Mouse (Mus musculus) kidney, embryonic 15.5 days (tissue): ENCODE results near the gene Arpc1a. TPM values are rescaled to one million over a fixed set of nuclear protein-coding genes. Genes with fewer than 3 reads are reported as not detected.

Experiments used
- ATAC-seq: fragments of 200-750 bp; cut with Nextera tagmentation; replicated peaks from 2 replicates; pipeline ENCODE4 v1.8.0; 2017; ENCODE audit warnings: moderate TSS enrichment; ENCODE audit not compliant: low FRiP score
- H3K27ac ChIP-seq: fragments of 300-500 bp; sonication (generic); 2 replicates; pipeline ENCODE4 v1.5.1; 2015; ENCODE audit warnings: mild to moderate bottlenecking, inconsistent platforms
- H3K27me3 ChIP-seq: fragments of 300-500 bp; sonication (generic); 2 replicates; pipeline ENCODE4 v1.6.1; 2015; ENCODE audit warnings: inconsistent platforms
- H3K36me3 ChIP-seq: fragments of 300-500 bp; sonication (generic); 2 replicates; pipeline ENCODE4 v1.6.1; 2015; ENCODE audit warnings: inconsistent platforms
- H3K4me1 ChIP-seq: fragments of 300-500 bp; sonication (generic); 2 replicates; pipeline ENCODE4 v1.6.1; 2015; ENCODE audit warnings: inconsistent platforms
- H3K4me2 ChIP-seq: fragments of 300-500 bp; sonication (generic); 2 replicates; pipeline ENCODE4 v1.6.1; 2015; ENCODE audit warnings: moderate library complexity, mild to moderate bottlenecking, inconsistent platforms
- H3K4me3 ChIP-seq: fragments of 300-500 bp; sonication (generic); replicated peaks from 2 replicates; pipeline ENCODE4 v1.5.1; 2015; ENCODE audit warnings: mild to moderate bottlenecking, inconsistent platforms
- H3K9ac ChIP-seq: fragments of 300-500 bp; sonication (generic); 2 replicates; pipeline ENCODE4 v1.6.1; 2015; ENCODE audit warnings: mild to moderate bottlenecking, inconsistent platforms
- H3K9me3 ChIP-seq: fragments of 300-500 bp; sonication (generic); replicated peaks from 2 replicates; pipeline ENCODE4 v1.6.1; 2016; ENCODE audit warnings: inconsistent platforms
- WGBS: fragments of 180-500 bp; shearing (Covaris S2); methylation state at CpG from one replicate; pipeline ENCODE4 v1.1.7; 2015; ENCODE audit warnings: mixed read lengths; 5-methylcytosine and 5-hydroxymethylcytosine counted together
- polyA plus RNA-seq: library from polyadenylated mRNA; unstranded; fragments of >200 nt; fragmentation: Nextera tagmentation; extraction: Ambion mirVana; gene quantifications from 2 replicates; pipeline ENCODE4 v1.2.1, GENCODE M21; 2015

Gene Arpc1a
- polyA plus RNA-seq, 1 experiment from 2014 or later: 140 TPM

- no peak overlapping the region for H3K4me3 ChIP-seq
- H3K9ac ChIP-seq: no peak overlapping the region
- H3K4me1 ChIP-seq: peaks cover 16% of the 10 kb centered on the region
- no peaks in the 10 kb centered on the region for H3K27me3 ChIP-seq
- H3K4me2 ChIP-seq: no peak overlapping the region
- H3K9me3 ChIP-seq: no peaks in the 10 kb centered on the region
- ATAC-seq: no peak
- WGBS: 88% methylated on average over 6 of the region's 6 CpGs
- H3K27ac ChIP-seq: no peak overlapping the region
- H3K36me3 ChIP-seq: peaks cover 58% of the 10 kb centered on the region
These were observed 26.8 kb downstream of the Arpc1a start for GRCm38 (mm10) chr5:145110401-145110800.

- H3K36me3 ChIP-seq: peaks cover 36% of the 10 kb centered on the region
- no peak overlapping the region for H3K9ac ChIP-seq
- H3K27ac ChIP-seq: no peak overlapping the region
- H3K4me3 ChIP-seq: no peak overlapping the region
- H3K4me2 ChIP-seq: no peak overlapping the region
- peaks cover 36% of the 10 kb centered on the region for H3K4me1 ChIP-seq
- no peak for ATAC-seq
- H3K9me3 ChIP-seq: no peaks in the 10 kb centered on the region
- WGBS: 75% methylated on average over 8 of the region's 8 CpGs
- no peaks in the 10 kb centered on the region for H3K27me3 ChIP-seq
These were observed 28.9 kb downstream of the Arpc1a start for GRCm38 (mm10) chr5:145112566-145112965.

- H3K9ac ChIP-seq: no peak overlapping the region; the same call in 1 of the 2 replicates
- peak overlapping the region; percentile 87 for H3K4me2 ChIP-seq
- peak overlapping the region; percentile 77 for H3K4me3 ChIP-seq
- H3K36me3 ChIP-seq: peaks cover 28% of the 10 kb centered on the region
- no peak for ATAC-seq
- H3K27ac ChIP-seq: no peak overlapping the region
- H3K27me3 ChIP-seq: no peaks in the 10 kb centered on the region
- 24% methylated on average over 2 of the region's 2 CpGs for WGBS
- H3K4me1 ChIP-seq: peaks cover 43% of the 10 kb centered on the region
- H3K9me3 ChIP-seq: no peaks in the 10 kb centered on the region
These were observed 29.8 kb downstream of the Arpc1a start for GRCm38 (mm10) chr5:145113416-145113815.

- H3K36me3 ChIP-seq: peaks cover 23% of the 10 kb centered on the region
These were observed 30.5 kb downstream of the Arpc1a start, which contains the start of gene Arpc1b for GRCm38 (mm10) chr5:145114071-145114605. Arpc1b (plus strand) TSS chr5:145114215.

GRCm38 (mm10) chr5:145114606-145115473 is 31.2 kb downstream of the Arpc1a start:
- WGBS: 12% methylated on average over 40 of the region's 40 CpGs
- peak overlapping the region; percentile 48 for H3K27ac ChIP-seq
- ATAC-seq: peak; percentile 20

More at GRCm38 (mm10) chr5:145114071-145114605, 30.5 kb downstream of the Arpc1a start, which contains the start of gene Arpc1b:
- Histone ChIP-seq H3K9me3 (no peaks in the 10 kb centered on the region), H3K27ac (peak within 1 kb of the TSS; percentile 48), H3K4me1 (peaks cover 44% of the 10 kb centered on the region), H3K4me3 (peak within 1 kb of the TSS; percentile 77), H3K27me3 (no peaks in the 10 kb centered on the region), H3K4me2 (peak within 1 kb of the TSS; percentile 87), H3K9ac (peak within 1 kb of the TSS; percentile 68)
- under 1% methylated on average over 53 of the region's 53 CpGs for WGBS
- ATAC-seq: peak; percentile 83

GRCm38 (mm10) chr5:145115736-145116135 is 32.1 kb downstream of the Arpc1a start:
- H3K4me1 ChIP-seq: peaks cover 51% of the 10 kb centered on the region
- WGBS: 89% methylated on average over 5 of the region's 5 CpGs
- peak overlapping the region; percentile 86 for H3K27ac ChIP-seq
- no peaks in the 10 kb centered on the region for H3K27me3 ChIP-seq
- H3K4me2 ChIP-seq: peak overlapping the region; percentile 87
- peaks cover 9% of the 10 kb centered on the region; the same call in 1 of the 2 replicates for H3K36me3 ChIP-seq
- peak overlapping the region; percentile 16; the same call in 1 of the 2 replicates for H3K4me3 ChIP-seq
- H3K9me3 ChIP-seq: no peaks in the 10 kb centered on the region
- H3K9ac ChIP-seq: no peak overlapping the region
- no peak for ATAC-seq

More at GRCm38 (mm10) chr5:145114606-145115473, 31.2 kb downstream of the Arpc1a start:
- H3K4me2 ChIP-seq: peak overlapping the region; percentile 87
- peak overlapping the region; percentile 68 for H3K9ac ChIP-seq
- peak overlapping the region; percentile 77 for H3K4me3 ChIP-seq
- H3K4me1 ChIP-seq: peaks cover 44% of the 10 kb centered on the region
- no peaks in the 10 kb centered on the region for H3K27me3 ChIP-seq
- H3K36me3 ChIP-seq: peaks cover 18% of the 10 kb centered on the region
- no peaks in the 10 kb centered on the region for H3K9me3 ChIP-seq

GRCm38 (mm10) chr5:145116316-145116715 is 32.7 kb downstream of the Arpc1a start:
- H3K27ac ChIP-seq: peak overlapping the region; percentile 86
- no peaks in the 10 kb centered on the region for H3K27me3 ChIP-seq
- peak overlapping the region; percentile 16; the same call in 1 of the 2 replicates for H3K4me3 ChIP-seq
- peaks cover 57% of the 10 kb centered on the region for H3K4me1 ChIP-seq
- 0 out of 2 replicates have a peak, but pooled peaks cover 3% of the 10 kb centered on the region for H3K36me3 ChIP-seq
- peak overlapping the region; percentile 87 for H3K4me2 ChIP-seq
- 26% methylated on average over 4 of the region's 4 CpGs for WGBS
- no peaks in the 10 kb centered on the region for H3K9me3 ChIP-seq
- H3K9ac ChIP-seq: no peak overlapping the region
- ATAC-seq: peak; percentile 38; the same call in 1 of the 2 replicates

- no peak for ATAC-seq
- Histone ChIP-seq H3K9ac (no peak overlapping the region), H3K4me3 (peak overlapping the region; percentile 16; the same call in 1 of the 2 replicates), H3K9me3 (no peaks in the 10 kb centered on the region), H3K36me3 (peaks cover 5% of the 10 kb centered on the region), H3K4me2 (peak overlapping the region; percentile 87), H3K4me1 (peaks cover 58% of the 10 kb centered on the region), H3K27ac (peak overlapping the region; percentile 86), H3K27me3 (no peaks in the 10 kb centered on the region)
- WGBS: 42% methylated on average over 10 of the region's 10 CpGs
These were observed 33.3 kb downstream of the Arpc1a start for GRCm38 (mm10) chr5:145116916-145117315.

GRCm38 (mm10) chr5:145118005-145118404 is 34.4 kb downstream of the Arpc1a start:
- WGBS: 44% methylated on average over 6 of the region's 6 CpGs
- H3K27ac ChIP-seq: 0 out of 2 replicates have a peak overlapping the region, but pooled peaks have one; percentile 29
- H3K9me3 ChIP-seq: no peaks in the 10 kb centered on the region

GRCm38 (mm10) chr5:145118461-145118860 is 34.8 kb downstream of the Arpc1a start:
- Histone ChIP-seq H3K9me3 (no peaks in the 10 kb centered on the region), H3K27me3 (no peaks in the 10 kb centered on the region), H3K27ac (no peak overlapping the region), H3K4me3 (no peak overlapping the region), H3K4me2 (no peak overlapping the region), H3K36me3 (peaks cover 20% of the 10 kb centered on the region), H3K9ac (no peak overlapping the region), H3K4me1 (peaks cover 57% of the 10 kb centered on the region)
- WGBS: 95% methylated on average over 5 of the region's 5 CpGs
- no peak for ATAC-seq

More at GRCm38 (mm10) chr5:145118005-145118404, 34.4 kb downstream of the Arpc1a start:
- Histone ChIP-seq H3K27me3 (no peaks in the 10 kb centered on the region), H3K9ac (no peak overlapping the region), H3K4me1 (peaks cover 58% of the 10 kb centered on the region), H3K36me3 (peaks cover 15% of the 10 kb centered on the region), H3K4me3 (no peak overlapping the region), H3K4me2 (no peak overlapping the region)
- no peak for ATAC-seq

- Histone ChIP-seq H3K27me3 (no peaks in the 10 kb centered on the region), H3K9me3 (no peaks in the 10 kb centered on the region), H3K4me1 (peaks cover 51% of the 10 kb centered on the region), H3K4me2 (no peak overlapping the region), H3K4me3 (no peak overlapping the region), H3K9ac (no peak overlapping the region), H3K36me3 (peaks cover 29% of the 10 kb centered on the region), H3K27ac (no peak overlapping the region)
- WGBS: 89% methylated on average over 2 of the region's 2 CpGs
- ATAC-seq: no peak
These were observed 35.8 kb downstream of the Arpc1a start for GRCm38 (mm10) chr5:145119385-145119784.

GRCm38 (mm10) chr5:145120921-145121320 is 37.3 kb downstream of the Arpc1a start:
- peaks cover 45% of the 10 kb centered on the region for H3K36me3 ChIP-seq
- 34% methylated on average over 7 of the region's 7 CpGs for WGBS
- ATAC-seq: no peak
- no peak overlapping the region for H3K4me2 ChIP-seq
- H3K27me3 ChIP-seq: no peaks in the 10 kb centered on the region
- H3K9ac ChIP-seq: no peak overlapping the region
- H3K4me1 ChIP-seq: peaks cover 38% of the 10 kb centered on the region
- peak overlapping the region; percentile 41; the same call in 1 of the 2 replicates for H3K27ac ChIP-seq
- H3K9me3 ChIP-seq: no peaks in the 10 kb centered on the region
- H3K4me3 ChIP-seq: no peak overlapping the region
